Mouse (Mus musculus): ENCODE measurements around the gene Gm3238.
A peak's percentile ranks its signal among the peaks of the same experiment; 100 is the strongest.
"Not testable (repeated sequence)": the region's sequence is repeated elsewhere in the genome, so short reads cannot be mapped to it uniquely, and the experiment has no call there.

Gm3238 gene

DNA sequence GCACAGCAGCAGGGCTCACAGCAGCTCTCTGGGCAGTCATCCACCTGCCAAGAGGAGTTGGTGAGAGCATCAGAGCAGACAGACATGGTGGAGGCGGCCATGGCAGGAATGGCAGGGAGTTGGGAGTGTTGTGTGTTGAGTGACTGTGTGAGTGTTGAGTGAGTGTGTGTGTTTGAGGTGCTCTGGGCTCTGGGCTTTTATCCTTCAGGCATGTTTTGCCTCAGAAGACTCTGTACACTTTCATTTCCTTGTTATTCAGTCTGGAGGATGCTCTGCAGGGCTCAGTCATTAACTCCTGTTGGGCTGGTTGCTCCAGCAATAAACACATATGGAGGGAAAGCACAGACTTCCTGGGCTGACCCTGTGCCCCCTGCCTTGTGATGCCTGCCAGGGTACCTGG lies at the start of gene Gm3238:
Gene Gm3238 (minus strand): TSS at position 101 of the 400 bp plus-strand sequence.
- DNase-seq (ENCODE audit: extremely low spot score) = not testable (repeated sequence)

DNA sequence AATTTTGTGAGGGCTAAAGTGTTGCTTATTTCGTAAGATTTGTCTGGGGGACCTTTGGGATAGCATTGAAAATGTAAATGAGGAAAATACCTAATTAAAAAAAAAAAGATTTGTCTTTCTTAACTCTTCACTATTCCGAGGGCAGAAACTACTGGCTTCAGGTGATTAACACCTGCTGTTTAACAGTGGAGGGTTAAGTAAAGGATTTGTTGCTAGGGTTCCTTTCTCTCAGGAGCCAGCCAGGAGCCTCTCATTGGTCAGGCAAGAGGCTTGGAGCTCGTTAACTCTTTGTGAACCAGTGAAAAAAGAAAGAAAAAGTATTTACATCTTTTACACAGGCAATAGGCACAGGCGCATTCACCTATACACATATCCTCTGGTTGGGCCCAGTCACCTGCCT lies 48.1 kb upstream of the Gm3238 start:
- DNase-seq (ENCODE audit: extremely low spot score) = no peak

DNA sequence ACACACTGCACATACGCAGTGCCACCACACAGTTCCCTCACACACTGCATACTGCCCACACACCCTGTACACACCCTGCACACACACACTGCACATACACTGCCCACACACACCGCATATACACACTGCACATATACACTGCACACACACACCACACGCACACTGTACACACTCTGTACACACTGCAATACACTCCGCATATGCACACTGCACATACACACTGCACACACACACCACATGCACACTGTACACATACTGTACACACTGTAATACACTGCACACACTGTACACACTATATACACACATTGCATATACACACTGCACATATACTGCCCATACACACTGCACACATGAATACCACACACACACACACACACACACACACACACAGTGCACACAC lies 47.4 kb upstream of the Gm3238 start:
- no peak for DNase-seq (ENCODE audit: extremely low spot score)

DNA sequence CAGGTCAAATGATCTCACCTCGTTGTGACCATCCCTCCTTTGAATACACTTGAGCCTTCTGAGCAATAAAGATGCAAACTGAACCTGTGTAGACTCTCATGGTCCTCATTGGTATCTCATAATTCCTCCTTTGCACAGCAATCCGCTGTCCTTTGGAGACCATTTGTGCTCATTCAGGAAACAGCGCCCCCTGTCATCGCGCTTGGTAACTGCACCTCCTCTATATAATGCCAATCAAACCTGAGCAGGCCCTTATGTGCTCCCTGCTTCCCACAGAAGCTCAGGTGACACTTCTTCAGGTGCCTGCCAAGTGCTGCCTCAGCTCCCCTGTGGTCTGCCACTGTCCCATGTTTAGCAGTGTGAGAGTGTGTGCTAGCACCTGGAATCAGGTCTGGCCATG lies 44.4 kb upstream of the Gm3238 start:
- peak; percentile 14 for DNase-seq (ENCODE audit: extremely low spot score)

DNA sequence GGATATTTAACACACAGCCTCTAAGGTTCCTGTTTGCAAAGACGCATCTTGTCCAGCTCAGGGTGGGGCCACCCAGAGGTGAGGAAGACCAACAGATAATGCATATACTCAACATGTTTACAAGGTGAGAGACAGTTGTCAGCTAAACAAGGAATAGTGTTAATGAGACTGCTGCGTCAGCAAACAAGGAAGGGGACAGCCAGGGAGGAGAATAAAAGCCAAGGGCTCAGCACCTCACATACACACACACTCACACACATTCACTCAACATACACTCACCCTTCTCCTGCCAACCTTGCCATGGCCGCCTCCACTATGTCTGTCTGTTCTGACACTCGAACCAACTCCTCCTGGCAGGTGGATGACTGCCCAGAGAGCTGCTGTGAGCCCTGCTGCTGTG lies 43.3 kb upstream of the Gm3238 start, which contains the start of gene Gm2696:
Gene Gm2696 (plus strand): TSS at position 301 of the 400 bp plus-strand sequence.
- no peak for DNase-seq (ENCODE audit: extremely low spot score)

DNA sequence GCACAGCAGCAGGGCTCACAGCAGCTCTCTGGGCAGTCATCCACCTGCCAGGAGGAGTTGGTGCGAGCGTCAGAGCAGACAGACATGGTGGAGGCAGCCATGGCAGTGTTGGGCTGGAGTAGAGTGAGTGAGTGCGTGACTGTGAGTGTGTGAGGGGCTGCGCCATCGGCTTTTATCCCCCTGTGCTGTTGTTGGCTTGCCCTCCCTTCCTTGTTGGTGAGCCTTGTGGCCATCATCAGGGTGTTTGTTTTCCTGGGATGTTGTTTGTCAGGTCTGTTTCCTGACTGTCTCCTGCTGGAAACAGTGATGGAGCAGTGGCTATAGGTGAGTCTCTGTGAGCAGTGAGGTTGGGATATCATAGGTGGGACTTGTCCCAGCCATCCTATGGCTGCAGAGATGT lies 40.6 kb upstream of the Gm3238 start, which contains the start of gene Gm9507:
Gene Gm9507 (minus strand): TSS at position 101 of the 400 bp plus-strand sequence.
- DNase-seq (ENCODE audit: extremely low spot score) = no peak

DNA sequence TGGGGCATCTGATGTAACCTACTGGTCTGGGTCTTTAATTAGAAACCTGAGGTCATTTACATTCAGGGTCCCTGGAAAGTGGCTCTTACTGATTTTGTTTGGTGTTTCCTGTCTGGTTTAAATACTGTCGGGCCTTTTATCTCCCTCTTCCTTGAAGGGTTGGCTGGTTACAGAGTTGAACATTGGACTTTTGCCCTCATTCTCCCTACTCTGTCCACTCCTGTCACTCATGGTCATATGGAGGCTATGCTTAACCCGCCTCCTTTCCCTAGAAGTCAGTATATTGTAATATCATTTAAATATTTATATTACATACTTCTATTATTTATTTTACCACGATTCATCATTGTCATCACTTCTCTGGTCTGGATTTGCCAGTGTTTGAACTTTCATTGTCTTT lies 33.0 kb upstream of the Gm3238 start:
- DNase-seq (ENCODE audit: extremely low spot score) = no peak

DNA sequence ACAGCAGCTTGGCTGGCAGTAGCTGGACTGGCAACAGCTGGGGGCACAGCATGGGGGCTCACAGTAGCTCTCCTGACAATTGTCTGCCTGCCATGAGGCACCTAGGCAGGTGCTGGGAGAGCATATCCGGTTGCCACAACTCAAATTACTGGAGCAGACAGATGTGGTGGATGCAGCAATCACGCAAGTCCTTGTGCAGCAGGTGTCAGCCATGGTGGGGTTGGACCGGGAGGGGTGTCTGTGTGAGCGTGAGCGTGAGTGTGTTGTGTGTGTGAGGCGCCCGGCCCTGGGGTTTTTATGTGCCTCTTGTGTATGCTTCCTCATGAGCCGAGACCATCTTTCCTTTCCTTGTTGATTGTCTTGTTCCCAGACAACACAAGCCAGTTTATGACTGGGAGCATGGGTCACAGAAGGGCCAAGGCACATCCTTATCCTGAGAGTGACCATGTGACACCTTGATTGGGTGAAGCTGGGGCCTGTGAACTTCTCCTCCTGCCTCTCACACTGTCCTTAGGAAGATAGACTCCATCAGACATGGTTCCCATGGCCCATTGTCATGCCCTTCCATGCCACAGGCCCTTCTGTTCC lies 27.9 kb upstream of the Gm3238 start, which contains the start of gene Gm19668:
Gene Gm19668 (minus strand): TSS at position 213 of the 588 bp plus-strand sequence.
- DNase-seq (ENCODE audit: extremely low spot score) = no peak

DNA sequence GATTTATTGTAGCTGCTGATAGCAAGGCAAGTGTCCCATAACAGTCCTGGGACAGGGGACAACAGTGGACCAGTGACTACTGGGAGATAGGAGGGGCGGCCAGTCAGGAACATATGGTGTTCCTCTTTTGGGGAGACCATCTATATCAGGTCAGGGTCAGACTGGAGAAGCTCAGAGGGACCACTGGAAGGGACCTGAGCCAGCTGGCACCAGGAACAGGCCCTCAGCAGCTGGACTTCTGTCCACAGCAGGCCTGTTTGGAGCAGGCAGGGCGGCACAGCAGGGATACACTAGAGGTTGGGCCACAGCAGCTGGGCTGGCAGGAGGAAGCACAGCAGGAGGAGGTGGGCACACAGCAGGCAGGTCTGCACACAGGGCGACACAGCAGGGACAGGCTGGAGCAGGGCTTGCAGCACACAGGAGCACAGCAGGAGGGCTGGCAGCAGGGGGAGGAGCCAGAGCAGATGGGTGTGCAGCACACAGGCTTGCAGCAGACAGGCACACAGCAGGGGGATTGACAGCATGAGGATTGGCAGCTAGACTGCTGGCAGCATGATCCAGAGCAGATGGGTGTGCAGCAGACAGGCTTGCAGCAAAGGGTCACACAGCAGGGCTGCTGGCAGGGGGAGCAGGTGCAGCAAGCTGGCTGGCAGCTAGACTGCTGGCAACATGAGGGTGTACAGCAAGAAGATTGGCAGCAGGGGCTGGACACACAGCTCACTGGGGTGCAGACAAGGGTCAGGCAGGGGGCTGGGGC lies 27.2 kb upstream of the Gm3238 start:
- DNase-seq (ENCODE audit: extremely low spot score) = not testable (repeated sequence)

DNA sequence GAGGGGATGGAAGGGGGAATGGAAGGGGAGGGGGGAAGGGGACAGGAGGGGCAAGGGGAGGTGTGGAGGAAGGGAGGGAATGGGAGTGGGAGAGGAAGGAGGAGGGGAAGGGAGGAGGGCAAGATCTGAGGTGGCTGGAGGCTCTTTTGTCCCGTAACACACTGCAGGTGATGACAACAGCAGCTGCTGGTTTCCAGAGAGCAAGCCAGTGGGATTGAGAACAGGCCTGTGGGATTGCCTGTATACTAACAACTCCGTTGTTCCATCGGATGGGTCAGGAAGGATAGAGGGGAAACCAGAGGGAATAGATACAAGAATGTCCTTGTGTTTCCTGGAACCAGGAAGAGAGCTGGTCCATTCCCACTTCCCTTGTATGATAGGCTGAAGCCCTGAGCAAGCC lies 26.6 kb upstream of the Gm3238 start:
- DNase-seq (ENCODE audit: extremely low spot score) = no peak

DNA sequence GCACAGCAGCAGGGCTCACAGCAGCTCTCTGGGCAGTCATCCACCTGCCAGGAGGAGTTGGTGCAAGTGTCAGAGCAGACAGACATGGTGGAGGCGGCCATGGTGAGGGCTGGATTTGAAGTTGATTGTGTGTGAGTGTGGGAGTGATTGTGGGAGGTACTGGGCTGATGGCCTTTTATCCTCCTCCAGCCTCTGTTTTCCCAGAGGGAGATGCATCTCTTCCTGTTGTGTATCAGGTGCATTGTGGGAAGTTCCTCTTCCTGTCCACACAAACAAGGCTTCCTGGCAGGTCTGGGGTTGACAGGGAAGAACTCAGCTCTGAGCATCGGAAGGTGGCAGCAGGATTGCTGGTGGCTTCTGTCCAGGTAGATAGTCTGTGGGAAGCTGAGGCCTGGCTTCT lies 23.9 kb upstream of the Gm3238 start, which contains the start of gene Gm9639:
Gene Gm9639 (minus strand): TSS at position 101 of the 400 bp plus-strand sequence.
- no peak for DNase-seq (ENCODE audit: extremely low spot score)

DNA sequence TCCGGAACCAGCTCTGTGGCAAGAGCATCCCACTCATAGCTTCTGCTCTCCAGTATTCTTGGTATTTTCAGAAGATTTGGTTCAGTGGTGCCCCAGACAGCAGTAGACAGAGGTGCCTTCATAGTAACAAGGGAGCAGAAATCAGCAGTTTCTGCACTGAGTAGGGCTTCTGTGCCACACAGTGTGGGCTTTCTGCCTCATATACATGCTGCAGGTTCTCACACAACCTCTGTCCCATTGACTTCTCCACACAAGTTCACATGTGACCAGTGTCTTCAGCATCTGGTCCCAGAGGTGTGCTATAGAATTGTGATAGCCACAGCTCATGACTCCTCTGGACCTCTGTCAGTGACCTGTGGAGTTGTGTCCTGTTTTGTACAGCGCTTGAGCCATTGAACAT lies 17.5 kb upstream of the Gm3238 start:
- DNase-seq (ENCODE audit: extremely low spot score) = no peak

DNA sequence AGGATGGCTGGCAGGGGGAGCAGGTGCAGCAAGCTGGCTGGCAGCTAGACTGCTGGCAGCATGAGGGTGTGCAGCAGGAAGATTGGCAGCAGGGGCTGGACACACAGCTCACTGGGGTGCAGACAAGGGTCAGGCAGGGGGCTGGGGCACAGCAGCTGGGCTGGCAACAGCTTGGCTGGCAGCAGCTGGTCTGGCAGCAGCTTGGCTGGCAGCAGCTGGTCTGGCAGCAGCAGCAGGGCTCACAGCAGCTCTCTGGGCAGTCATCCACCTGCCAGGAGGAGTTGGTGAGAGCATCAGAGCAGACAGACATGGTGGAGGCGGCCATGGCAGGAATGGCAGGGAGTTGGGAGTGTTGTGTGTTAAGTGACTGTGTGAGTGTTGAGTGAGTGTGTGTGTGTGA lies 16.8 kb upstream of the Gm3238 start, which contains the start of gene Gm7137:
Gene Gm7137 (minus strand): TSS at position 325 of the 400 bp plus-strand sequence.
- not testable (repeated sequence) for DNase-seq (ENCODE audit: extremely low spot score)

DNA sequence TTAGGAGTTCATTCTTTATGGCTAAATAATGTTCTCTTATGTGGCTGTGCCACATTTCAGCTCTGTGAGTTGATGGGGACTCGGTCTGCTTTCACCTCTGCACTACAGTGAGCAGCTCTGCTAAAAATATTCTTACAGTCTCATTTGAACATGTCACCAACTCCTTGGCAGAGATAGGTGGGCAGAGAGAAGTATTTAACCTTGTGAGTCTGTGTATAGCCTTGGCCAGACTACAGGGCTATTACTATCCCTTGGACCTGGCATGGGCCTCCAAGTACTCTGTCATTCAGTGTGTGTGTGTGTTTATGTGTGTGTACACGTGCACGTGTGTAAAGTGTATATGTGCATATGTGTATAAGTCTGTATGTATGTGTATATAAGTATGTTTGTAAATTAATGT lies 12.3 kb upstream of the Gm3238 start:
- DNase-seq (ENCODE audit: extremely low spot score) = not testable (repeated sequence)

DNA sequence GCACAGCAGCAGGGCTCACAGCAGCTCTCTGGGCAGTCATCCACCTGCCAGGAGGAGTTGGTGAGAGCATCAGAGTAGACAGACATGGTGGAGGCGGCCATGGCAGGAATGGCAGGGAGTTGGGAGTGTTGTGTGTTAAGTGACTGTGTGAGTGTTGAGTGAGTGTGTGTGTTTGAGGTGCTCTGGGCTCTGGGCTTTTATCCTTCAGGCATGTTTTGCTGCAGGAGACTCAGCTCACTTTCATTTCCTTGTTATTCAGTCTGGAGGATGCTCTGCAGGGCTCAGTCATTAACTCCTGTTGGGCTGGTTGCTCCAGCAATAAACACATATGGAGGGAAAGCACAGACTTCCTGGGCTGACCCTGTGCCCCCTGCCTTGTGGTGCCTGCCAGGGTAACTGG lies 11.3 kb upstream of the Gm3238 start, which contains the start of gene Gm3250:
Gene Gm3250 (minus strand): TSS at position 101 of the 400 bp plus-strand sequence.
- not testable (repeated sequence) for DNase-seq (ENCODE audit: extremely low spot score)

DNA sequence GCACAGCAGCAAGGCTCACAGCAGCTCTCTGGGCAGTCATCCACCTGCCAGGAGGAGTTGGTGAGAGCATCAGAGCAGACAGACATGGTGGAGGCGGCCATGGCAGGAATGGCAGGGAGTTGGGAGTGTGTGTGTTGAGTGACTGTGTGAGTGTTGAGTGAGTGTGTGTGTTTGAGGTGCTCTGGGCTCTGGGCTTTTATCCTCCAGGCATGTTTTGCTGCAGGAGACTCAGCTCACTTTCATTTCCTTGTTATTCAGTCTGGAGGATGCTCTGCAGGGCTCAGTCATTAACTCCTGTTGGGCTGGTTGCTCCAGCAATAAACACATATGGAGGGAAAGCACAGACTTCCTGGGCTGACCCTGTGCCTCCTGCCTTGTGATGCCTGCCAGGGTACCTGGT lies 5.7 kb upstream of the Gm3238 start, which contains the start of gene Gm7138:
Gene Gm7138 (minus strand): TSS at position 101 of the 400 bp plus-strand sequence.
- not testable (repeated sequence) for DNase-seq (ENCODE audit: extremely low spot score)

DNA sequence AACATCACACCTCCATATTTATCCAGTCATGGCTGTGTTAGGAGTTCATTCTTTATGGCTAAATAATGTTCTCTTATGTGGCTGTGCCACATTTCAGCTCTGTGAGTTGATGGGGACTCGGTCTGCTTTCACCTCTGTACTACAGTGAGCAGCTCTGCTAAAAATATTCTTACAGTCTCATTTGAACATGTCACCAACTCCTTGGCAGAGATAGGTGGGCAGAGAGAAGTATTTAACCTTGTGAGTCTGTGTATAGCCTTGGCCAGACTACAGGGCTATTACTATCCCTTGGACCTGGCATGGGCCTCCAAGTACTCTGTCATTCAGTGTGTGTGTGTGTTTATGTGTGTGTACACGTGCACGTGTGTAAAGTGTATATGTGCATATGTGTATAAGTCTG lies 1.0 kb upstream of the Gm3238 start:
- not testable (repeated sequence) for DNase-seq (ENCODE audit: extremely low spot score)

DNA sequence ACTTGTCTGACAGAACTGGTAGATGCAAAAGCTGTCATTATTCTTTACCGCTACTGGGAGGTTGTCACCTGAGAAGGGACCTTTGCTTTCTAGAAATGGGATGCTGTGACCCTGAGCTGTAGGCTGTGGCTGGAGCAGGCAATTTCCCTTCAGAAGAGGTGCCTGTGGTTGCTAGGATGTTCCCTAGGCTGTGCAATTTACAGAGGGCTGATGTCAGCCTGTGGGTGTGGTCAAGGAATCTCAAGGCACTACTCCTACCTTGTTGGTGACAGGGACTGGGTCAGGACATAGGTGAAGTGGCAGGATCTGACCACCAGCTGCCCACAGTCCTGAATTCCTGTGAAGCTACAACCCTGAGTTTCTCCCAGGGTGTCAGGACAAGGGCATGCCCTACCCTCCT lies 1.4 kb downstream of the Gm3238 start:
- no peak for DNase-seq (ENCODE audit: extremely low spot score)

DNA sequence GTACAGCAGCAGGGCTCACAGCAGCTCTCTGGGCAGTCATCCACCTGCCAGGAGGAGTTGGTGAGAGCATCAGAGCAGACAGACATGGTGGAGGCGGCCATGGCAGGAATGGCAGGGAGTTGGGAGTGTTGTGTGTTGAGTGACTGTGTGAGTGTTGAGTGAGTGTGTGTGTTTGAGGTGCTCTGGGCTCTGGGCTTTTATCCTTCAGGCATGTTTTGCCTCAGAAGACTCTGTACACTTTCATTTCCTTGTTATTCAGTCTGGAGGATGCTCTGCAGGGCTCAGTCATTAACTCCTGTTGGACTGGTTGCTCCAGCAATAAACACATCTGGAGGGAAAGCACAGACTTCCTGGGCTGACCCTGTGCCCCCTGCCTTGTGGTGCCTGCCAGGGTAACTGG lies 11.5 kb downstream of the Gm3238 start, which contains the start of gene Gm3233:
Gene Gm3233 (minus strand): TSS at position 101 of the 400 bp plus-strand sequence.
- not testable (repeated sequence) for DNase-seq (ENCODE audit: extremely low spot score)

DNA sequence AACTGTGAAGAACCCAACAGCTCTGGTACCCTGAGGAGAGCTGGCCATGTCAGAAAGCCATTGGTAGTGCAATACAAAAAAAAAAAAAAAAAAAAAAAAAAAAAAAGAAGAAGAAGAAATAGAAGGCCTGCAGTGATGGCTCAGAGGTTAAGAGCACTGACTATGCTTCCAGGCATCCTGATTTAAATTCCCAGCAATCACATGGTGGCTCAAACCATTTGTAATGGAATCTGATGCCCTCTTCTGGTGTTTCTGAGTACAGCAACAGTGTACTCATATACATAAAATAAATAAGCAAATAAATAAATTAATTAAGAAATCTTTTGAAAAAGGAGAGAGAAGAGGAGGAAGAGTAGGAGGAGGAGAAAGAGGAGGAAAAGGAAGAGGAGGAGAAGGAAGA lies 17.7 kb downstream of the Gm3238 start:
- no peak for DNase-seq (ENCODE audit: extremely low spot score)

DNA sequence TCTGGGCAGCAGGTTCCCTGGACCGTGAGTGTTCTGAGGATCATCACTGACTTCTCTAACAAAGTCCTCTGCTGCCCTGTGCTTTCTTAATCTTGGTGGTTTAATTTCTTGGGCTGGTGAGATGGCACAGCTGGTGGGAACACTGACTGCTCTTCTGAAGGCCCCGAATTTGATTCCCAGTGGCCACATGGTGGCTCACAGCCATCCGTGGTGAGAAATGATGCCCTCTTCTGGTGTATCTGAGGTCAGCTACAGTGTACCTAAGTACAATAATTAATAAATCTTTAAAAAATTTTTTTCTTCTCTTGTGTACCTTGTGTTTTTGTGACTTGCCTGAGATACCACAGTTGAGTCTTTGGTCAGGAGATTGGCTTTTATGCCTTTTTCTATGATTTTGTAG lies 18.8 kb downstream of the Gm3238 start:
- DNase-seq (ENCODE audit: extremely low spot score) = not testable (repeated sequence)

DNA sequence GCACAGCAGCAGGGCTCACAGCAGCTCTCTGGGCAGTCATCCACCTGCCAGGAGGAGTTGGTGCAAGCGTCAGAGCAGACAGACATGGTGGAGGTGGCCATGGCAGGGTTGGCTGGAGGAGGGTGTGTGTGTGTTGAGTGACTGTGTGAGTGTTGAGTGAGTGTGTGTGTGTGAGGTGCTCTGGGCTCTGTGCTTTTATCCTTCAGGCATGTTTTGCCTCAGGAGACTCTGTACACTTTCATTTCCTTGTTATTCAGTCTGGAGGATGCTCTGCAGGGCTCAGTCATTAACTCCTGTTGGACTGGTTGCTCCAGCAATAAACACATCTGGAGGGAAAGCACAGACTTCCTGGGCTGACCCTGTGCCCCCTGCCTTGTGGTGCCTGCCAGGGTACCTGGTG lies 19.9 kb downstream of the Gm3238 start, which contains the start of gene Gm9736:
Gene Gm9736 (minus strand): TSS at position 101 of the 400 bp plus-strand sequence.
- DNase-seq (ENCODE audit: extremely low spot score) = not testable (repeated sequence)
